ENCODE assay signal across 17 mouse cellular contexts in genomic region chr15:7858841-7859240, GRCm38 (mm10). TPM values are rescaled to one million over a fixed set of nuclear protein-coding genes. Genes with fewer than 3 reads are reported as not detected.
"Had no signal": no experiment of that assay in that cellular context is flagged by ENCODE, and none has a peak within 500 bp of the region (broad histone marks: within the 10 kb centered on the region; RNA-seq: fewer than 3 reads in every experiment).

No protein-coding gene starts in this region.

- H3K9ac ChIP-seq: kidney, embryonic 15.5 days; liver, embryonic 15.5 days; lung, embryonic 15.5 days had no signal

- H3K27me3 ChIP-seq: kidney, embryonic 15.5 days; liver, embryonic 15.5 days; lung, embryonic 15.5 days had no signal

- H3K27ac ChIP-seq: kidney, embryonic 15.5 days; left cerebral cortex, adult 2 months; liver, embryonic 15.5 days; lung, embryonic 15.5 days had no signal

- H3K9me3 ChIP-seq: kidney, embryonic 15.5 days; liver, embryonic 15.5 days; lung, embryonic 15.5 days had no signal

- H3K4me1 ChIP-seq: kidney, embryonic 15.5 days; liver, embryonic 15.5 days; lung, embryonic 15.5 days had no signal

- H3K36me3 ChIP-seq: kidney, embryonic 15.5 days; liver, embryonic 15.5 days; lung, embryonic 15.5 days had no signal

- H3K4me3 ChIP-seq: kidney, embryonic 15.5 days; left cerebral cortex, adult 2 months; liver, embryonic 15.5 days; lung, embryonic 15.5 days had no signal

- H3K4me2 ChIP-seq: kidney, embryonic 15.5 days; liver, embryonic 15.5 days; lung, embryonic 15.5 days; midbrain, embryonic 11.5 days had no signal

- DNase-seq: kidney, postnatal 10 days; kidney, postnatal 36 days; layer of hippocampus, postnatal 36 days; lung, adult 18-20 months; lung, postnatal 14 days; lung, postnatal 4 days; midbrain, embryonic 14.5 days; thymus, adult 18-20 months; thymus, postnatal 36 days had no signal

RNA-seq across cellular contexts. Expression of gene Gdnf, which starts 48.2 kb away (rescaled TPM):
- total RNA-seq: liver, adult 2 months; megakaryocyte progenitor cell, adult 5-6 weeks; megakaryocyte-erythroid progenitor cell, adult 5-6 weeks had no signal
- polyA plus RNA-seq: liver, adult 2 months; liver, embryonic 15.5 days had no signal
